ENCODE assay signal across 16 mouse cellular contexts in the genomic region with DNA sequence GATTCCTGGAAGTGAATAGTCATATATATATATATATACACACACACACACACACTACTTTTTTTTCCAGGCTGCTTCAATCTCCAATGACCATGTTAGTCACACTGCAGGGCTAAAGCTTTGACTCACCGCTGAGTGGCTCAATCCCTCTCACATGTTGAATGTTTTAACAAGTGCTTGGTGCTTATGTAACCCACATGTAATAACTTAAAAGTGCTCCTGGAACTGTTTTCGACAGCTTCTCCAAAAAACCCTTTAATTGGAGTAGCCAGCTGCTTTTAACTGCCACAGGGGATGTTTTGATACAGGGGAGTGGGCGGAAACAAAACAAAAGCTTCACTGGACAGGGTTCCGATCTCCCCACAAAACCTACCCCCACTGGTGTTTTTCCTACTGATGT. TPM values are rescaled to one million over a fixed set of nuclear protein-coding genes. Genes with fewer than 3 reads are reported as not detected.
DNase-seq lines count a peak whose midpoint lies in the region; ATAC-seq and TF ChIP-seq lines count a peak whose summit lies in the region.
"Had no signal": no experiment of that assay in that cellular context is flagged by ENCODE, and none has a peak within 500 bp of the region (broad histone marks: within the 10 kb centered on the region; RNA-seq: fewer than 3 reads in every experiment).

No protein-coding gene starts in this region.

- ATAC-seq in midbrain, embryonic 15.5 days (replicated peaks), result no peak
- ATAC-seq in forebrain, postnatal 0 days, result no peak
- ATAC-seq: CD4-positive, CD25-positive, alpha-beta regulatory T cell, adult 4 months; forebrain, embryonic 14.5 days had no signal

- no peaks in the 10 kb centered on the region for H3K4me1 ChIP-seq in midbrain, embryonic 15.5 days
- no peaks in the 10 kb centered on the region for H3K4me1 ChIP-seq in forebrain, postnatal 0 days (ENCODE audit: insufficient read depth)
- H3K4me1 ChIP-seq: lung, embryonic 15.5 days had no signal

- no peak overlapping the region for H3K9ac ChIP-seq in midbrain, embryonic 15.5 days
- H3K9ac ChIP-seq in forebrain, postnatal 0 days, result no peak overlapping the region
- H3K9ac ChIP-seq: lung, embryonic 15.5 days had no signal

- no peaks in the 10 kb centered on the region for H3K36me3 ChIP-seq in midbrain, embryonic 15.5 days (replicated peaks)
- H3K36me3 ChIP-seq in forebrain, postnatal 0 days (ENCODE audit: insufficient read depth), result no peaks in the 10 kb centered on the region
- H3K36me3 ChIP-seq: lung, embryonic 15.5 days had no signal

- TF ChIP-seq CTCF in forebrain, postnatal 0 days (IDR thresholded peaks at IDR 0.05; ENCODE audit: low read depth), result no peak

- no peak overlapping the region for H3K27ac ChIP-seq in midbrain, embryonic 15.5 days
- no peak overlapping the region for H3K27ac ChIP-seq in forebrain, postnatal 0 days (ENCODE audit: low read depth, low read length)
- H3K27ac ChIP-seq: lung, embryonic 15.5 days had no signal

- WGBS in midbrain, embryonic 15.5 days, result 72% methylated on average over 4 of the region's 4 CpGs
- 59% methylated on average over 4 of the region's 4 CpGs for WGBS in forebrain, postnatal 0 days

- H3K4me3 ChIP-seq in midbrain, embryonic 15.5 days, result no peak overlapping the region
- H3K4me3 ChIP-seq in forebrain, postnatal 0 days (ENCODE audit: low read depth, low read length), result no peak overlapping the region
- H3K4me3 ChIP-seq: lung, embryonic 15.5 days had no signal

- peak; percentile 5 for DNase-seq in layer of hippocampus, adult 11-12 months (ENCODE audit: low spot score)
- no peak for DNase-seq in layer of hippocampus, postnatal 10 days (ENCODE audit: low spot score in 2 of 2)
- peak; percentile 100 for DNase-seq in 3T3-L1 (ENCODE audit: low read depth, low spot score)
- peak; percentile 46 for DNase-seq in adrenal gland, postnatal 14 days
- peak; percentile 91 for DNase-seq in hindlimb bud, embryonic 11.5 days (ENCODE audit: extremely low spot score, low read depth, low spot score)
- no peak for DNase-seq in retina, embryonic 14.5 days (ENCODE audit: low spot score)
- DNase-seq in forebrain, postnatal 0 days, result no peak
- DNase-seq: heart, adult 11 months; heart, postnatal 36 days; kidney, adult 18-20 months; midbrain, embryonic 14.5 days; thymus, adult 2 months had no signal

- H3K27me3 ChIP-seq in midbrain, embryonic 15.5 days (replicated peaks), result no peaks in the 10 kb centered on the region
- H3K27me3 ChIP-seq in forebrain, postnatal 0 days (ENCODE audit: insufficient read depth, low read length), result no peaks in the 10 kb centered on the region
- H3K27me3 ChIP-seq: lung, embryonic 15.5 days had no signal

- no peak overlapping the region for H3K4me2 ChIP-seq in midbrain, embryonic 15.5 days
- no peak overlapping the region for H3K4me2 ChIP-seq in forebrain, postnatal 0 days (ENCODE audit: low read depth)
- H3K4me2 ChIP-seq: lung, embryonic 15.5 days had no signal

- H3K9me3 ChIP-seq in midbrain, embryonic 15.5 days, result no peaks in the 10 kb centered on the region
- H3K9me3 ChIP-seq in forebrain, postnatal 0 days (ENCODE audit: low read length), result no peaks in the 10 kb centered on the region
- H3K9me3 ChIP-seq: lung, embryonic 15.5 days had no signal

RNA-seq across cellular contexts. Expression of a gene that starts 29.4 kb away (rescaled TPM):
- 10 to 100 TPM; 24.9 to 25.2 TPM for total RNA-seq in layer of hippocampus, postnatal 10 days (2021)
- total RNA-seq in adrenal gland, postnatal 14 days (2021), result 27.9 and 36.4 TPM in 2 replicates
- polyA plus RNA-seq in midbrain, embryonic 15.5 days (2015; fragmentation: Nextera tagmentation; extraction: Ambion mirVana), result 21.5 and 22.9 TPM in 2 replicates
- total RNA-seq in forebrain, postnatal 0 days (2014; rRNA removed), result 20.1 and 24.6 TPM in 2 replicates
- 6.1 and 10.4 TPM in 2 replicates for polyA plus RNA-seq in forebrain, postnatal 0 days (2015; fragmentation: Nextera tagmentation; extraction: Ambion mirVana)

Comparison
In these comparisons a context has a peak if more than half of its experiments do, and no peak if none do; other contexts are left out.
1. DNase-seq: peak in layer of hippocampus, adult 11-12 months (single experiment), 3T3-L1 (single experiment), adrenal gland, postnatal 14 days (single experiment) and hindlimb bud, embryonic 11.5 days (single experiment); none in layer of hippocampus, postnatal 10 days (0 of 2), retina, embryonic 14.5 days (single experiment) and forebrain, postnatal 0 days (single experiment).